Mouse (Mus musculus): ENCODE measurements around the gene Ccdc188. TPM values are rescaled to one million over a fixed set of nuclear protein-coding genes. Genes with fewer than 3 reads are reported as not detected.

Ccdc188 gene
- polyA plus RNA-seq, 1 experiment from 2014 or later: not detected

- H3K36me3 ChIP-seq: peaks cover 66% of the 10 kb centered on the region
- peak within 1 kb of the TSS; percentile 94 for H3K4me2 ChIP-seq (replicated peaks)
- no peaks in the 10 kb centered on the region for H3K9me3 ChIP-seq
- H3K9ac ChIP-seq: peak within 1 kb of the TSS; percentile 90
- peak within 1 kb of the TSS; percentile 96 for H3K4me3 ChIP-seq
- peaks cover 44% of the 10 kb centered on the region for H3K4me1 ChIP-seq
- no peaks in the 10 kb centered on the region for H3K27me3 ChIP-seq (replicated peaks)
- peak within 1 kb of the TSS; percentile 77 for H3K27ac ChIP-seq
- peak; percentile 96 for ATAC-seq (ENCODE audit: low FRiP score, low read depth)
- WGBS: under 1% methylated on average over 95 of the region's 102 CpGs
Observed at GRCm38 (mm10) chr16:18248433-18249363, 31.0 kb downstream of the Ccdc188 start, which contains the start of the genes Trmt2a and Ranbp1. TSS of gene Trmt2a (plus strand) at chr16:18248679. TSS of gene Ranbp1 (minus strand) at chr16:18248732.

DNA sequence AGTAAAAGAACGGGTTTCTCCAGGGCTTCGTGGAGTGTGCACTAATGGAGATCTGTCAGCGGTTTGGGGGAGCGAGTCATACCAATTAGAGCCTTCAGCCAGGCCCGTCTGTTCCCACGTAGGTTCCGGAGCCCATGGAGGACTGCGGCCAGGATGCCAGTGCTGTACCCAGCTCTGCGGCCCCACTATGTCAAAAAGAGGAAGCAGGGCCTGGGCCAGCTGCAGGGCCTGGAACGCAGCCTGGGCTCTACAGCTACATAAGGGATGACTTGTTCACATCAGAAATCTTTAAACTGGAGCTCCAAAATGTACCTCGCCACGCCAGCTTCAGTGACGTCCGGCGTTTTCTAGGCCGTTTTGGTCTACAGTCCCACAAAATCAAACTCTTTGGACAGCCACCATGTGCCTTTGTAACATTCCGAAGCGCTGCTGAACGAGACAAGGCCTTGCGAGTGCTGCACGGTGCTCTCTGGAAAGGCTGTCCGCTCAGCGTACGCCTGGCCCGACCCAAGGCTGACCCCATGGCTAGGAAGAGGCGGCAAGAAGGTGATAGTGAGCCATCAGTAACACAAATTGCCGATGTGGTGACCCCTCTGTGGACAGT lies 31.8 kb downstream of the Ccdc188 start:
- Histone ChIP-seq H3K9me3 (no peaks in the 10 kb centered on the region), H3K4me3 (peak overlapping the region; percentile 96), H3K27ac (peak overlapping the region; percentile 77), H3K27me3 (replicated peaks) (no peaks in the 10 kb centered on the region), H3K36me3 (peaks cover 66% of the 10 kb centered on the region), H3K9ac (peak overlapping the region; percentile 90), H3K4me1 (peaks cover 44% of the 10 kb centered on the region), H3K4me2 (replicated peaks) (peak overlapping the region; percentile 94)
- ATAC-seq (ENCODE audit: low FRiP score, low read depth): peak; percentile 42
- 7% methylated on average over 27 of the region's 27 CpGs for WGBS

- no peaks in the 10 kb centered on the region for H3K27me3 ChIP-seq (replicated peaks)
- H3K4me2 ChIP-seq (replicated peaks): peak overlapping the region; percentile 94
- ATAC-seq (ENCODE audit: low FRiP score, low read depth): no peak
- H3K4me3 ChIP-seq: peak overlapping the region; percentile 96; the same call in 1 of the 2 replicates
- peaks cover 66% of the 10 kb centered on the region for H3K36me3 ChIP-seq
- peak overlapping the region; percentile 90 for H3K9ac ChIP-seq
- H3K4me1 ChIP-seq: peaks cover 44% of the 10 kb centered on the region
- WGBS: 55% methylated on average over 4 of the region's 4 CpGs
- H3K9me3 ChIP-seq: no peaks in the 10 kb centered on the region
- H3K27ac ChIP-seq: no peak overlapping the region
Observed at GRCm38 (mm10) chr16:18250231-18250630, 32.6 kb downstream of the Ccdc188 start.

DNA sequence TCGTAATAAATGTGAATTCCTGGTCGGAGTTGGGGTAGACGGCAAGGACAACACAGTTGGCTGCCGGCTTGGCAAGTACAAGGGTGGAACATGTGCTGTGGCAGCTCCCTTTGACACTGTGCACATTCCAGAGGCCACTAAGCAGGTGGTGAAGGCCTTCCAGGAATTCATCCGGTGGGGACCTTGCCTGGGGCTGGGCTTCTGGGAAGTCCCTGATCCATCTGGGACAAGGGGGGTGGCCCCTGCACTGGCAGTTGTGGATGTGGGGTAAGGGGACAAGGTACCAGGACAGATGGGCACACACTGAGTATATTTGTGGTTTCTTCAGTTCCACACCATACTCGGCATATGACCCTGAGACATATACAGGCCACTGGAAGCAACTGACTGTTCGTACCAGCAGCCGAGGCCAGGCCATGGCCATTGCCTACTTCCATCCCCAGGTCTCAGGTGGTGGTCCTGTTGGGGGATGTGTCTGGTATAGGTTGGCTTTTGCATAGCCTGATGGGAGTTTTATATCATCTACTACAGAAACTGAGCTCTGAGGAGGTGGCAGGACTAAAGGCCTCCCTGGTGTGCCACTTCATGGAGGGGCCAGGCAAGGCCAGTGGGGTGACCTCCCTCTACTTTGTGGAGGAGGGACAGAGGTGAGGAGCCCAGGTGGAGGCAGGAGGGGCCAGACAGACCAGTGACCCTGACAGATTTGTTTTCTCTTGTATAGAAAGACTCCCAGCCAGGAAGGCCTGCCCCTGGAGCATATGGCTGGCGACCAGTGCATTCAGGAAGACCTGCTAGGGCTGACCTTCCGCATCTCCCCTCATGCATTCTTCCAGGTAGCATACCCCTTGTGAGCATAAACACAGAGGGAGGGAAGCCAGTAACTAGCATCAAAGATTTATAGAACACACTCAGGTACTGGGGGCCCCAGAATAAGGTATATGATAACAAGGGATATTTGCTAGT lies 33.4 kb downstream of the Ccdc188 start:
- H3K9me3 ChIP-seq: no peaks in the 10 kb centered on the region
- H3K4me3 ChIP-seq: peak overlapping the region; percentile 5; the same call in 1 of the 2 replicates
- 68% methylated on average over 10 of the region's 10 CpGs for WGBS
- no peaks in the 10 kb centered on the region for H3K27me3 ChIP-seq (replicated peaks)
- H3K4me1 ChIP-seq: peaks cover 38% of the 10 kb centered on the region
- H3K4me2 ChIP-seq (replicated peaks): peak overlapping the region; percentile 94
- H3K36me3 ChIP-seq: peaks cover 64% of the 10 kb centered on the region
- peak overlapping the region; percentile 90 for H3K9ac ChIP-seq
- ATAC-seq (ENCODE audit: low FRiP score, low read depth): no peak
- no peak overlapping the region for H3K27ac ChIP-seq

DNA sequence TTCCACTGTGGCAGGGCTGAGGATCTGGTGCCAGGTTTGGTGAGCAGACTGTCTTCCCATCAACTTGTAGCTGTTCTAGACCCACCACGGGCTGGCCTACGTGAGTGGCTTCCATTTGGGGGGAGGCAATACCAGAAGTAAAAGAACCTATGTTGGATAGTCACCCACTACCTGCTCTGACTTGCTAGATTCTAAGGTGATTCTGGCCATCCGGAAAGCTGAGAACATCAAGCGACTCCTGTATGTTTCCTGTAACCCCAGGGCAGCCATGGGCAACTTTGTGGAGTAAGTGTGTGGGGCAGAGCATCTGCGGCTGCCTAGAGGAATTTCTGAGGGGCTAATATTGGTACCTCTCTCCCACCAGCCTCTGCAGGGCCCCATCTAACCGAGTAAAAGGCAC lies 35.1 kb downstream of the Ccdc188 start:
- H3K4me1 ChIP-seq: peaks cover 26% of the 10 kb centered on the region
- 86% methylated on average over 6 of the region's 6 CpGs for WGBS
- H3K4me3 ChIP-seq: no peak overlapping the region
- ATAC-seq (ENCODE audit: low FRiP score, low read depth): no peak
- no peaks in the 10 kb centered on the region for H3K27me3 ChIP-seq (replicated peaks)
- H3K9me3 ChIP-seq: no peaks in the 10 kb centered on the region
- no peak overlapping the region for H3K9ac ChIP-seq
- peaks cover 72% of the 10 kb centered on the region for H3K36me3 ChIP-seq
- no peak overlapping the region for H3K27ac ChIP-seq
- H3K4me2 ChIP-seq (replicated peaks): no peak overlapping the region

- peaks cover 81% of the 10 kb centered on the region for H3K36me3 ChIP-seq
- ATAC-seq (ENCODE audit: low FRiP score, low read depth): no peak
- H3K27me3 ChIP-seq (replicated peaks): no peaks in the 10 kb centered on the region
- no peak overlapping the region for H3K27ac ChIP-seq
- H3K4me1 ChIP-seq: peaks cover 26% of the 10 kb centered on the region
- no peak overlapping the region for H3K9ac ChIP-seq
- WGBS: 98% methylated on average over 1 of the region's 1 CpGs
- no peak overlapping the region for H3K4me3 ChIP-seq
- no peak overlapping the region for H3K4me2 ChIP-seq (replicated peaks)
- H3K9me3 ChIP-seq: no peaks in the 10 kb centered on the region
Observed at GRCm38 (mm10) chr16:18253866-18254265, 36.2 kb downstream of the Ccdc188 start.

DNA sequence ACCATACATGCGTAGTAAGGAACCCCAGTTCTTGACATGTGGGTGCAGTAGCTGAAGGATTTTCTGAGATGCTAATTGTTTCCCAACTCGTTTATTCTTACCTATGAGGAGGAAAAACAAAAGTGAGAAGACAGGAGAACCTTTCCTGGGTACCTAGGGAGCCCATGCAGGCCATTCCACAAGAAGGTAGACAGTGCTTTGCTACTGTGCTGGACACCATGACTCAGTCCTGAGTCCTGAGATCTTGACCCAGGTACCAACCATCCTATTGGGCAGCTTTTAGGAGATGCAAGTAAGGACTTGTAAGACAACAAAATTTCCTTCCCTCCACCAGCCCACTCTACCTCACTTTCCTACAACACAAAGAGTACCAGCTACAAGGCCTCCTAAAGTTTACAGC lies 40.5 kb downstream of the Ccdc188 start, which contains the start of gene Gm49776:
TSS of gene Gm49776 (minus strand) at position 101 of the 400 bp plus-strand sequence.
- WGBS: 94% methylated on average over 2 of the region's 2 CpGs
- no peaks in the 10 kb centered on the region for H3K9me3 ChIP-seq
- H3K36me3 ChIP-seq: peaks cover 90% of the 10 kb centered on the region
- H3K4me2 ChIP-seq (replicated peaks): no peak within 1 kb of the TSS
- no peak for ATAC-seq (ENCODE audit: low FRiP score, low read depth)
- no peak within 1 kb of the TSS for H3K27ac ChIP-seq
- no peaks in the 10 kb centered on the region for H3K27me3 ChIP-seq (replicated peaks)
- H3K4me1 ChIP-seq: no peaks in the 10 kb centered on the region
- H3K9ac ChIP-seq: no peak within 1 kb of the TSS
- H3K4me3 ChIP-seq: no peak within 1 kb of the TSS

DNA sequence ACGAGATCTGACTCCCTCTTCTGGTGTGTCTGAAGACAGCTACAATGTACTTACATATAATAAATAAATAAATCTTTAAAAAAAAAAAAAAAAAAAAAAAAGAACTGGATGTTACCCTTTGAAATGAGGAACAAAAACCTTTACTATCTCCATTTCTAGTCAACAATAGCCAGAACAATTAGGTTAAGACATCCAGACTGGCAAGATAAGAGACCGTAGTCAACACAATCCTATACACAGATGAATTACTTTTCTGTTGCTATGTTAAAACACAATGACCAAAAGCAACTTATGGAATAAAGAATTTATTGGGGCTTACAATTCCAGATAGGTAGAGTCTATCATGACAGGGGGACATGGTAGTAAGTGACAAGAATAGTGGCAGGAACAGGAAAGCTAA lies 47.3 kb downstream of the Ccdc188 start:
- Histone ChIP-seq H3K4me3 (no peak overlapping the region), H3K4me2 (replicated peaks) (no peak overlapping the region), H3K4me1 (no peaks in the 10 kb centered on the region), H3K27ac (no peak overlapping the region), H3K27me3 (replicated peaks) (no peaks in the 10 kb centered on the region), H3K36me3 (peaks cover 86% of the 10 kb centered on the region), H3K9me3 (no peaks in the 10 kb centered on the region), H3K9ac (no peak overlapping the region)
- WGBS: 83% methylated on average over 2 of the region's 2 CpGs
- ATAC-seq (ENCODE audit: low FRiP score, low read depth): no peak

GRCm38 (mm10) chr16:18268182-18268581 lies 50.5 kb downstream of the Ccdc188 start:
- Histone ChIP-seq H3K4me3 (no peak overlapping the region), H3K27me3 (replicated peaks) (no peaks in the 10 kb centered on the region), H3K9ac (no peak overlapping the region), H3K4me2 (replicated peaks) (no peak overlapping the region), H3K27ac (no peak overlapping the region), H3K36me3 (peaks cover 89% of the 10 kb centered on the region), H3K9me3 (no peaks in the 10 kb centered on the region), H3K4me1 (no peaks in the 10 kb centered on the region)
- no peak for ATAC-seq (ENCODE audit: low FRiP score, low read depth)
- WGBS: 88% methylated on average over 5 of the region's 5 CpGs

All from neural tube, embryonic 12.5 days (tissue).